Mouse (Mus musculus) forelimb bud, embryonic 11.5 days (tissue): ENCODE measurements around the gene Carnmt1.

Experiments
- DNase-seq: peaks from one replicate; pipeline ENCODE4 v3.0.0-alpha.2; 2012; ENCODE audit warnings: low read depth, low spot score

Carnmt1 gene

GRCm38 (mm10) chr19:18654330-18654729, 16.2 kb upstream of the Carnmt1 start:
- DNase-seq, result no peak

DNA sequence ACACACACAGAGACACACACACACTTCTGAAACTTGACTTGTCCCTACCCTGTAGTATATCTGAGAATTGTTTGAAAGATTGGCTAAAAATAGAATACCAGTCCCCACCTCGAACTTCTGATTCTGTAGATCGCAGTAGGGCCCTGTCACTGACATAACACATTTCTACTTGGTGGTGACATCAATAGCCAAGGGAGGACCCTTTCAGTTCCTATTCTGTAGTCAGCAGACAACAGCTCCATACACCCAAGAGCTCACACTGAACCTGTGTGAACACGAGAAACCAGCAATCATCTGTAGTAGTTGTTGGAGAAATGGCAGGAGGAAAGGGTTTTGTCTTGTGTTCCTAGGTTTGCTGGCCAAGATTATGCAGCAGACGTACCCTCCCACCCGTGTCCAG, 15.6 kb upstream of the Carnmt1 start:
- DNase-seq, result no peak

DNA sequence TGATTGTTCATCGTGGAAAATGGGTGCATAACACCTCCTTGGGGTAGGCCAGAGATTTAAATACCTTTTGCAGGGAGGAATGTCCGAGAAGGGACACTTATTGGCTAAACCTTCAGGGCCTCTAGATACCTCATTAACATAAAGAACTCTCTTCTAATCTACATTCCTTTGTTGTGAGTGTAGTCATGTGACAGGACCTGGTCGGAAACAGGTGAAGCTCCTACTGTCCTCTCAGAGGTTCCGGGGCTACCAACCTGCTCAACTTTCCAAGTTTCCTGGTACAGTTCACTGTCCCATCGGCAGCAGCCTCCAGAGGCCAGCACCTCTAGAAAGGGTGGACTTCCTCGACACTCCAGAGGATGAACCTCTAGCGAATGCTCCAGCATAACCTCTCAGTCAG, 14.6 kb upstream of the Carnmt1 start:
- DNase-seq, result no peak

DNA sequence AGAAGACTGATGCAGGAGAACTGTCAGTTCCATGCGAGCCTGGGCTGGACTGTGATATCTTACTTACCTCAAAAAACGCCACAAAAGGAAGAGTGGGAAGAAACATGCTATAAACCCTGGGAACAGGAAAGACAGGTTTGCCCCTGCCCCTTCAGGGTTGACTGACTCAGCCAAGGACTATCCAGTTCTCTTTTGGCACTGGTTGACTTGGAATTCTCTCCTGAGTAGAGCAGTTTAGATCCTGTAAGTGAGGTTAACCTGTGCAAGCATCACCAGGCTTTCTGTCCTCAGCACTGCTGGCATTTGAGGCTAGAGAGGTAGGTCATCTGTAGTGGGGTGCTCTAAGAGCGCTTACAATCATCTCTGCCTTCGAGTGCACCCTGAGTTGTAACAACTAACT, 12.1 kb upstream of the Carnmt1 start:
- no peak for DNase-seq

- no peak for DNase-seq
Measured at GRCm38 (mm10) chr19:18659349-18659748, 11.2 kb upstream of the Carnmt1 start.

- no peak for DNase-seq
Measured at GRCm38 (mm10) chr19:18660466-18660865, 10.1 kb upstream of the Carnmt1 start.

DNA sequence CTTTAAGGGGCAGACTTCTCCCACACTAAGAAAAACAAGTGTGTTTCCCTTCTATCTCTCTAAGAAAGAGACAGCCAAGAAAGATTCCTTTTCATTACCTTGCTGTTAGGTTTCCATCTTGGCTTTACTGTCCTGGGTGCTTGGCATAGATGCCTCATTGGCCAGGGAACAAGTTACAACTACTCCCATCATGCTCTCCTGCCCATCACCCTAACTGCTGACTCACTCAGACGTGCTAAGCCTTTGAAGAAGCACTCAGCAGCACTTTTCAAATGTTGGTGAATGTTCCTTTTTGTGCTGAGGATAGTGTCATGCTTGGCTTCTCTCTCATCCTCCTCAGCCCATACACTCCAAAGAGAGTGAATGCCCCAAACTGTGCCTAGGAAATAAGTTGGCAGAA, 8.9 kb upstream of the Carnmt1 start:
- no peak for DNase-seq

GRCm38 (mm10) chr19:18663904-18664303, 6.7 kb upstream of the Carnmt1 start:
- no peak for DNase-seq

GRCm38 (mm10) chr19:18666966-18667365, 3.6 kb upstream of the Carnmt1 start:
- no peak for DNase-seq

DNA sequence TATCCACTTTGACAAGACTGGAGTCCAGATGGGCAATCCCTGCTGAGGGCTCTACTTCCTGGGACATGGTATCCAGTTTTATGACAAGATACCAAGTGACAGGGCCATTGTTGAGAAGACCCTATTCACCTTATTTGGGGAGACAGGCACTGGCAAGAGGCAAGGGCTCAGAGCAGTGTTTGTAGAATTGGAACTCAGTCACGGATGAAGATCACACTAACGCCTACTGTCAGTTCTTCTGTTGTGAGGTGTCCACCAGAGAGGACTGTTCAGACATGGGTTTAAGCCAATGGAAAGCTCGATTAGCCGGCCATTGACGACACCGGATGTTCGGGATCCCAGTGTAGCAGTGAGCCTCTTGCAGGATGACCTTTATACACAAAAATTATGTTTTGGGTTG, 1.0 kb upstream of the Carnmt1 start:
- DNase-seq, result no peak

- DNase-seq, result peak; percentile 39
Measured at GRCm38 (mm10) chr19:18671056-18671741, 635 bp downstream of the Carnmt1 start.

GRCm38 (mm10) chr19:18672498-18672897, 1.9 kb downstream of the Carnmt1 start:
- DNase-seq, result no peak

DNA sequence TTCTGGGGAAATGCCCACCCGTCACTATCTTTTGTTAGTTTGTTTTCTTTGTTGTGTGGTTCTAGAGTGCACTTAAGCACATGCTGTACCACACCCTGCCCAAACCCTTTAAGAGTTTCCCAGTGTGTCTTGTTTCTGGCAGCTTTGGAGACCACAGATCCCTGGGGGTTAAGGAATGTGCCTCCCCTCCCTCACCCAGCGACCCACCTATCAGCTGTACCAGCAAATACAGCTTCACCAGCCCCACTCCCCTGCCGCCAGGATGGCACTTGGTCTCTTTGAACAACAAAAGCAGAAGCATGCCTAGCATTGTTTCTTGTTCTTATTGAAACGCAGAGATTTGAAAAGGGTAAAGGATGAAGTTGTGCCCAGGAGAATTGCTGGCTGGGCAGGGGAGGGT, 2.6 kb downstream of the Carnmt1 start:
- DNase-seq, result no peak

DNA sequence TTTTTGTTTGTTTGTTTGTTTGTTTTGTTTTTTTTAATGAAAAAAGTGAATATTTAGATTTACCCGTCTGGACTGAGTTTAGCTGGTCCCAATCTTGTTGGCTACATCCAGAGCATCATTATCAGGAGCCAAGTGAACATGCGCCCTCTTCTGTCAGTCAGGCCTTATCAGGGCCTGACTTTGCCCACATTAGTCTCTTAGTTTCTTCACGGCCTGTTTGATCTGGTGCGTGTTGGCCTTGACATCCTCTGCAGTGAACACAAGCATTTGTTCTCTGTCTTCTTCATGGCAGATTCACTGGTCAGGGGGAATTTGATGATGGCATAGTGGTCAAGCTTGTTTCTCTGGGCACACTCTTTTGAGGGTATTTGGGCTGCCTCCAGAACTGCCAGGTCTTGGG, 11.6 kb downstream of the Carnmt1 start:
- no peak for DNase-seq

GRCm38 (mm10) chr19:18687556-18687955, 17.0 kb downstream of the Carnmt1 start:
- peak; percentile 46 for DNase-seq

GRCm38 (mm10) chr19:18692176-18692575, 21.6 kb downstream of the Carnmt1 start:
- DNase-seq, result no peak

DNA sequence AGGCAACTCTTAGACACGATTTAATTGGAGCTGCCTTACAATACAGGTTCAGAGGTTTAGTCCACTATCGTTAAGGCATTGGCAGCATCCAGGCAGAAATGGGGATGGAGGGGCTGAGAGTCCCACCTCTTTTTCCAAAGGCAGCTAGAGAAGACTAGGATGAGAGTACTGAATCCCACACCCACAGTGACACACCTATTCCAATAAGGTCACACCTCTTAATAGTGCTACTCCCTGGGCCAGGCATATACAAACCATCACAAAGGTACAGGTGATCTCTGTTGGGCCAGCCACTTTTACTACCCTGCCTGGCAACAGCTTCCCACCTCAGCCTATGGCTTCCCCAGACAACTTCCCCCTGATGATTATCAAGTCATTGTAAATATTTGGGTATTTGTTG, 22.2 kb downstream of the Carnmt1 start:
- no peak for DNase-seq

DNA sequence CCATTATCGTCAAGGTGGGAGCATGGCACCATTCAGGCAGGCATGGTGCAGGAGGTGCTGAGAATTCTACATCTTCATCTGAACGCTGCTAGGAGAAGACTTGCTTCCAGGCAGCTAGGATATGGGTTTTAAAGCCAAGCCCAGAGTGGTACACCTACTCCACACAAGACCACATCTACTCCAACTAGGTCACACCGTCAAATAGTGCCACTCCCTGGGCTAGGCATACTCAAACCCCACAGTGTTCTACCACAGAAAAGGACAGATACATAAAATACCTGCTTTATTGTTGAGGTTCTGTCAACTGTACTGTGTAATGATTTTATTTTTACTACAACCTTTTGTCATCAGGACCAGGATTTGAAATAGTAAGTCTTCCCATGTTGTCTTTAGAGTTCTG, 24.6 kb downstream of the Carnmt1 start:
- no peak for DNase-seq

- DNase-seq, result no peak
Measured at GRCm38 (mm10) chr19:18695552-18695951, 25.0 kb downstream of the Carnmt1 start.

DNA sequence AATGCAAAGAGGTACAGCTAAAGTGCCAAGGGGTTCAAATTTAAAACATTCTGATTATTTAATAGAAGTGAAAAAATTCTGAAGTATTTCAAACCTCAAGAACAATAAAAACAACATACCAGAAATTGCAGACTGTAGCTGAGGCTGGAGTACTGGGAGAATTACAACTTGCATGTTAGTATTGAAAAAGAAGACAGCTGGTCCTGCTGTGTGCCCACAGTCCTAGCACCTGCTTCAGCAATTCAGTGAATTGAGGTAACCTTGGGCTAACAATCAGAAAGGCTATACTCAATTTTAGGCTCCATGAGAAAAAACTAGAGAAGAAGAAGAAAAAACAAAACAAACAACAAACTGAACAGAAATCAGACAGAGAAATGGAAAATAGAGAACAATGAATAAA, 37.5 kb downstream of the Carnmt1 start:
- DNase-seq, result no peak

GRCm38 (mm10) chr19:18710903-18711302, 40.3 kb downstream of the Carnmt1 start:
- DNase-seq, result no peak

GRCm38 (mm10) chr19:18711589-18711988, 41.0 kb downstream of the Carnmt1 start:
- DNase-seq, result no peak

GRCm38 (mm10) chr19:18712153-18712865, 41.7 kb downstream of the Carnmt1 start:
- no peak for DNase-seq
